Mouse (Mus musculus): ENCODE data around the gene Gpsm3. TPM values are rescaled to one million over a fixed set of nuclear protein-coding genes. Genes with fewer than 3 reads are reported as not detected.

Gpsm3 gene
- total and polyA plus RNA-seq, 3 experiments, result 13.0 to 38.7 (median 18.2) TPM

DNA sequence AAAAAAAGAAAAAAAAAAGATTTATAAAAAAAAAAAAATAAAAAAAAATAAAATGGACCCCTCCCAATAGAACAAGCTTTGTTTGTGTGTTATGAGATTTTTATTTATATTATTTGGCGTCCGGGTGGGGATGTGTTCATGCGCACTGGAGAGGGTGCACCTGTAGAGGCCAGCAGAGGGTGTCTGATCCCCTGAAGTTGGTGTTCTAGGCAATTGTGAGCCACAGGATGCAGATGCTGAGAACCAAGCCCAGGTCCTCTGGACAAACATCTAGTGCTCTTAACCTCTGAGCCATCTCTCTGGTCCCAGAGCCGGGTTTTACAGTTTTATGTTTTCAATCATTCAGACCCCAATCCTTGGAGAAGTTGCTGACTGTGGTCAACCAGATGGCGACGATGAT lies 29.2 kb upstream of the Gpsm3 start:
- Histone ChIP-seq H3K27ac (ENCODE audit: insufficient read depth, low read depth) (no peak overlapping the region), H3K79me2 (replicated peaks; ENCODE audit: control insufficient read depth, extremely low read depth, insufficient read depth, poor library complexity, severe bottlenecking) (no peaks in the 10 kb centered on the region), H3K9ac (ENCODE audit: insufficient read depth, low read depth) (no peak overlapping the region), H3K4me2 (ENCODE audit: insufficient read depth, low read depth, poor library complexity, severe bottlenecking) (no peak overlapping the region), H3K4me1 (ENCODE audit: control insufficient read depth in 1 of 2, insufficient read depth in 2 of 2) (peaks cover 0 to 9% of the 10 kb centered on the region in 2 experiments; a peak in 2 of 4 replicates), H3K9me3 (replicated peaks; ENCODE audit: low read length) (peaks cover under 1% of the 10 kb centered on the region), H3K36me3 (replicated peaks in 1 of 2; ENCODE audit: control insufficient read depth in 1 of 2, insufficient read depth in 1 of 2, low read length in 1 of 2) (peaks cover 0 to 19% of the 10 kb centered on the region in 2 experiments), H3K4me3 (replicated peaks in 1 of 3; ENCODE audit: low read depth in 2 of 3, low read length in 2 of 3, poor library complexity in 1 of 3) (no peak overlapping the region), H3K27me3 (replicated peaks) (peaks cover 20% of the 10 kb centered on the region)
- TF ChIP-seq JUND (conservative IDR thresholded peaks at IDR 0.05; ENCODE audit: low read depth, low read length) (no peak), CTCF (conservative IDR thresholded peaks at IDR 0.05 in 1 of 2, IDR thresholded peaks at IDR 0.05 in 1 of 2; ENCODE audit: low read depth in 2 of 2, low read length in 2 of 2) (peak in 1 of 2 experiments; percentile 31; a peak in 2 of 4 replicates), ZMIZ1 (IDR thresholded peaks at IDR 0.05; ENCODE audit: low read depth, low read length) (no peak), SIN3A (IDR thresholded peaks at IDR 0.05; ENCODE audit: low read length) (no peak), RAD21 (IDR thresholded peaks at IDR 0.05; ENCODE audit: low read depth, low read length) (peak; percentile 6)
- dilution Hi-C loops (cut with MboI; ENCODE audit: extremely low pct_ligation_motif_present, extremely low pct_unique_long_range_greater_than_20kb, low sequenced_read_pairs), result no loop called here
- in situ Hi-C loops (cut with MboI; ENCODE audit: low pct_ligation_motif_present, low pct_unique_long_range_greater_than_20kb, low sequenced_read_pairs), result no loop called here
- no peak for DNase-seq (ENCODE audit: extremely low read depth)

DNA sequence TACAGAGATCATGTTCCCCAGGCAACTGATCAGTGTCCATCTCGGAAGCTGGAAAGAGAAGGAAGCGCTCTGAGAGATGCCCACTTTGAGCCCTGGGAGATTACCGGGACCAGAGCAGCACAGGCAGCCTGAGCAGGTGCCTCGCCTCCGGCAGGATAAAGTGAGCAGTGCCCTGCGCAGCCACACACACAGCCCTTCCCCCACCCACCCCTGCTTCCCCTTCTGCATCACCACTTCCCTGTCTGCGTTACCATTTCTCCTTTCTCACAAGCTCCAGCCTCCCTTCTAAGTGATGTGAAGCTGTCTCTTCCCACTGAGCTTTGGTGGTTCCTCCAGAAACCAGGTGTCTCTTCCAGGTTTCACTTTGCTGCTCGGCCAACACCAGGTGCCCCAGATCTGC lies 28.4 kb upstream of the Gpsm3 start:
- in situ Hi-C loops (cut with MboI; ENCODE audit: low pct_ligation_motif_present, low pct_unique_long_range_greater_than_20kb, low sequenced_read_pairs), result no loop called here
- H3K27ac ChIP-seq (ENCODE audit: insufficient read depth, low read depth), result no peak overlapping the region
- no peak overlapping the region for H3K4me3 ChIP-seq (replicated peaks in 1 of 3; ENCODE audit: low read depth in 2 of 3, low read length in 2 of 3, poor library complexity in 1 of 3)

DNA sequence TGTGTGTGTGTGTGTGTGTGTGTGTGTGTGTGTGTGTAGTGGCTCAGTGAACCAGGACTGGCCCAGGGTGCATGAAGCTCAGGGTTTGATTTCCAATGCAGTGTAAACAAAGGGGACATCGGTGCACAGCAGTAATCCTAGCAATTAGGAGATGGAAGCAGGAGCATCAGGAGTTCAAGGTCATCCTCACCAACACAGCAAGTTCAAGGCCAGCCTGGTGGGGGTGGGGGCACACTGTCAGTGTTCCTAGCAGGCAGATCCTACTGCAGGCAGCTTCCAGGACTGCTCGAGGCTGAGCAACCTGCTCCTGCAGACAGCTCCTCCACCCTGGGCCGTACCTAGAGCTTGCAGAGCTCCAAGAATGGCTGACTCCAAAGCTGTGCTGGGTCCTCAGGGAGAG lies 27.0 kb upstream of the Gpsm3 start:
- Histone ChIP-seq H3K9me3 (replicated peaks; ENCODE audit: low read length) (peaks cover 10% of the 10 kb centered on the region), H3K9ac (ENCODE audit: insufficient read depth, low read depth) (no peak overlapping the region), H3K4me1 (ENCODE audit: control insufficient read depth in 1 of 2, insufficient read depth in 2 of 2) (peaks cover 0 to 9% of the 10 kb centered on the region in 2 experiments; a peak in 2 of 4 replicates), H3K4me3 (replicated peaks in 1 of 3; ENCODE audit: low read depth in 2 of 3, low read length in 2 of 3, poor library complexity in 1 of 3) (no peak overlapping the region), H3K27ac (ENCODE audit: insufficient read depth, low read depth) (no peak overlapping the region), H3K79me2 (replicated peaks; ENCODE audit: control insufficient read depth, extremely low read depth, insufficient read depth, poor library complexity, severe bottlenecking) (no peaks in the 10 kb centered on the region), H3K27me3 (replicated peaks) (peaks cover 42% of the 10 kb centered on the region), H3K4me2 (ENCODE audit: insufficient read depth, low read depth, poor library complexity, severe bottlenecking) (no peak overlapping the region), H3K36me3 (replicated peaks in 1 of 2; ENCODE audit: control insufficient read depth in 1 of 2, insufficient read depth in 1 of 2, low read length in 1 of 2) (peaks cover 0 to 3% of the 10 kb centered on the region in 2 experiments)
- dilution Hi-C loops (cut with MboI; ENCODE audit: extremely low pct_ligation_motif_present, extremely low pct_unique_long_range_greater_than_20kb, low sequenced_read_pairs), result no loop called here
- in situ Hi-C loops (cut with MboI; ENCODE audit: low pct_ligation_motif_present, low pct_unique_long_range_greater_than_20kb, low sequenced_read_pairs), result no loop called here
- DNase-seq (ENCODE audit: extremely low read depth), result no peak
- no peak for TF ChIP-seq ZKSCAN1 (IDR thresholded peaks at IDR 0.05; ENCODE audit: borderline replicate concordance, low read depth, low read length)
- no peak for TF ChIP-seq ZC3H11A (IDR thresholded peaks at IDR 0.05; ENCODE audit: low read depth, low read length)
- TF ChIP-seq EP300 (IDR thresholded peaks at IDR 0.05; ENCODE audit: low read length), result no peak
- no peak for TF ChIP-seq TCF12 (IDR thresholded peaks at IDR 0.05; ENCODE audit: low read depth, low read length)
- no peak for TF ChIP-seq MAFK (IDR thresholded peaks at IDR 0.05; ENCODE audit: insufficient replicate concordance, low read length)
- no peak for TF ChIP-seq SMC3 (IDR thresholded peaks at IDR 0.05; ENCODE audit: low read depth, low read length)
- no peak for TF ChIP-seq IRF4 (IDR thresholded peaks at IDR 0.05; ENCODE audit: low read depth, low read length)

More for the DNA sequence above, 28.4 kb upstream of the Gpsm3 start:
- Histone ChIP-seq H3K9me3 (replicated peaks; ENCODE audit: low read length) (peaks cover 8% of the 10 kb centered on the region), H3K27me3 (replicated peaks) (peaks cover 28% of the 10 kb centered on the region), H3K4me1 (ENCODE audit: control insufficient read depth in 1 of 2, insufficient read depth in 2 of 2) (peaks cover 0 to 9% of the 10 kb centered on the region in 2 experiments; a peak in 2 of 4 replicates), H3K36me3 (replicated peaks in 1 of 2; ENCODE audit: control insufficient read depth in 1 of 2, insufficient read depth in 1 of 2, low read length in 1 of 2) (peaks cover 0 to 17% of the 10 kb centered on the region in 2 experiments), H3K9ac (ENCODE audit: insufficient read depth, low read depth) (no peak overlapping the region), H3K4me2 (ENCODE audit: insufficient read depth, low read depth, poor library complexity, severe bottlenecking) (peak overlapping the region; percentile 60), H3K79me2 (replicated peaks; ENCODE audit: control insufficient read depth, extremely low read depth, insufficient read depth, poor library complexity, severe bottlenecking) (no peaks in the 10 kb centered on the region)
- DNase-seq (ENCODE audit: extremely low read depth), result peak; percentile 54
- dilution Hi-C loops (cut with MboI; ENCODE audit: extremely low pct_ligation_motif_present, extremely low pct_unique_long_range_greater_than_20kb, low sequenced_read_pairs), result no loop called here
- TF ChIP-seq RCOR1 (conservative IDR thresholded peaks at IDR 0.05; ENCODE audit: low read depth, low read length) (no peak), GABPA (IDR thresholded peaks at IDR 0.05; ENCODE audit: insufficient replicate concordance, low read depth, low read length) (no peak), NRF1 (IDR thresholded peaks at IDR 0.05; ENCODE audit: low read depth, low read length) (peak; percentile 37; the same call in 1 of the 2 replicates)

Measured in CH12.LX (cell line).